Mouse (Mus musculus) bone marrow, adult 2 months (tissue): ENCODE data around the gene Rbpjl.

Source experiments
- CTCF ChIP-seq: fragments of 200-500 bp; IDR thresholded peaks from 2 replicates; pipeline ENCODE4 v1.5.1; 2011; ENCODE audit warnings: low read length, control low read depth; ENCODE audit not compliant: control insufficient read depth, insufficient read depth
- POLR2A ChIP-seq: fragments of 200-500 bp; IDR thresholded peaks from 2 replicates; pipeline ENCODE4 v1.6.1; 2011; ENCODE audit warnings: low read depth, mild to moderate bottlenecking, control low read depth, low read length, borderline replicate concordance; ENCODE audit not compliant: control insufficient read depth

GRCm38 (mm10) chr2:164417198-164417597 is 14.3 kb downstream of the Rbpjl start:
- no peak for TF ChIP-seq POLR2A
- TF ChIP-seq CTCF = no peak
